Mouse (Mus musculus) liver, embryonic 14.5 days (tissue): ENCODE data around the gene Klhl18.

Source experiments
- CTCF ChIP-seq: IDR thresholded peaks from 2 replicates; pipeline ENCODE4 v1.5.1; 2016; ENCODE audit warnings: antibody characterized with exemption, low read depth, control low read depth
- EP300 ChIP-seq: IDR thresholded peaks from 2 replicates; pipeline ENCODE4 v1.6.1; 2016; ENCODE audit warnings: antibody characterized with exemption, low read depth

DNA sequence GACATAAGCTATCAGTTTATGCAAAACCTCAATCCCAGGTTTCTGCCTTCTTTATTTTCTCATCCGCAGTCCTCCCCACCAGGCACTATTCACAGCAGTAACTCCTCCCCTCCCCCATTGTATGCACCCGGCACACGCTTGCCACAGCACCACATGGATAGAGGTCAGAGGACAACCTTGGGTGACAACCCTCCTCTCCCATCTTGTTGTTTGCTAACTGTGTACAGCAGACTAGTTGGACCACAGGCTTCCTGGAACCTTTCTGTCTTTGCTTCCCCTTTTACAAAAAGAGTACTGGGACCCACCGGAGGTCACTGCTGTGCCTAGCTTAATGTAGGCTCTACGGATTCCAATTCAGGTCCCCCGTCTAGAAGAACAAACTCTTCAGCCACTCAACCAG is 35.9 kb downstream of the Klhl18 start:
- TF ChIP-seq CTCF (no peak), EP300 (no peak)
